Mouse (Mus musculus): Measurements from ENCODE around the gene Scand1. TPM values are rescaled to one million over a fixed set of nuclear protein-coding genes. Genes with fewer than 3 reads are reported as not detected.

The Scand1 gene
- 10 to 100 TPM; 80.0 to 86.3 TPM for total RNA-seq (2021)
- long read RNA-seq, experiment 1, transcript Scand1-201 (2 exons, 759 nt) = major isoform, 62 of 104 reads
- long read RNA-seq, experiment 1, partial matches to known transcripts = 0 of 104 reads
- long read RNA-seq, experiment 1, other reads (novel, unspliced or antisense) = 42 of 104 reads
- long read RNA-seq, experiment 2, transcript Scand1-201 (2 exons, 759 nt) = major isoform, 33 of 71 reads
- long read RNA-seq, experiment 2, partial matches to known transcripts = 0 of 71 reads
- long read RNA-seq, experiment 2, other reads (novel, unspliced or antisense) = 38 of 71 reads

GRCm38 (mm10) chr2:156312297-156312897, at the start of gene Scand1, which contains the start of gene Cnbd2:
Gene Scand1, minus strand, starts transcription at chr2:156312704.
Gene Cnbd2, plus strand, starts transcription at chr2:156312299.
- DNase-seq = peak; percentile 89 to 92

- peak; percentile 20 to 31 for DNase-seq
These were observed 43.5 kb upstream of the Scand1 start for GRCm38 (mm10) chr2:156356031-156356430.

- peak; percentile 51 to 52 for DNase-seq
These were observed 40.8 kb upstream of the Scand1 start for GRCm38 (mm10) chr2:156353265-156353692.

GRCm38 (mm10) chr2:156352413-156353165, 40.1 kb upstream of the Scand1 start:
- peak in 1 of 2 experiments; percentile 20 for DNase-seq

GRCm38 (mm10) chr2:156351243-156351642, 38.7 kb upstream of the Scand1 start:
- DNase-seq = no peak

GRCm38 (mm10) chr2:156349286-156349848, 36.9 kb upstream of the Scand1 start:
- DNase-seq = no peak

GRCm38 (mm10) chr2:156348812-156349211, 36.3 kb upstream of the Scand1 start:
- DNase-seq = no peak

- DNase-seq = peak; percentile 23 to 44
These were observed 32.5 kb upstream of the Scand1 start for GRCm38 (mm10) chr2:156344775-156345532.

- DNase-seq = no peak
These were observed 27.6 kb upstream of the Scand1 start for GRCm38 (mm10) chr2:156340078-156340477.

- no peak for DNase-seq
These were observed 19.0 kb upstream of the Scand1 start for GRCm38 (mm10) chr2:156331446-156331965.

- no peak for DNase-seq
These were observed 18.2 kb upstream of the Scand1 start for GRCm38 (mm10) chr2:156330681-156331080.

GRCm38 (mm10) chr2:156324681-156325080, 12.2 kb upstream of the Scand1 start:
- DNase-seq = peak; percentile 60 to 75

GRCm38 (mm10) chr2:156324116-156324588, 11.6 kb upstream of the Scand1 start:
- DNase-seq = peak; percentile 75 to 85

GRCm38 (mm10) chr2:156321538-156321937, 9.0 kb upstream of the Scand1 start:
- no peak for DNase-seq

- DNase-seq = peak; percentile 21 to 55
These were observed 6.0 kb upstream of the Scand1 start for GRCm38 (mm10) chr2:156318491-156318890.

- DNase-seq = no peak
These were observed 2.3 kb upstream of the Scand1 start for GRCm38 (mm10) chr2:156314811-156315210.

- no peak for DNase-seq
These were observed 649 bp upstream of the Scand1 start for GRCm38 (mm10) chr2:156313153-156313552.

GRCm38 (mm10) chr2:156311841-156312291, 638 bp downstream of the Scand1 start:
- DNase-seq = peak; percentile 80 to 83

- no peak for DNase-seq
These were observed 1.1 kb downstream of the Scand1 start for GRCm38 (mm10) chr2:156311441-156311840.

- no peak for DNase-seq
These were observed 1.6 kb downstream of the Scand1 start for GRCm38 (mm10) chr2:156310945-156311344.

GRCm38 (mm10) chr2:156310455-156310854, 2.0 kb downstream of the Scand1 start:
- no peak for DNase-seq
